Mouse (Mus musculus) bone marrow macrophage, adult 2 months (primary cell): ENCODE data around the gene Mrps23. TPM values are rescaled to one million over a fixed set of nuclear protein-coding genes. Genes with fewer than 3 reads are reported as not detected.
A peak's percentile ranks its signal among the peaks of the same experiment; 100 is the strongest.

Experiments used
- H3K27ac ChIP-seq: 2 replicates; pipeline ENCODE4 v1.5.1; 2012; ENCODE audit warnings: low read depth, low read length; ENCODE audit not compliant: insufficient read depth
- H3K4me1 ChIP-seq: 2 replicates; pipeline ENCODE4 v1.6.1; 2012; ENCODE audit warnings: low read length; ENCODE audit not compliant: control insufficient read depth, insufficient read depth
- H3K4me3 ChIP-seq: 2 replicates; pipeline ENCODE4 v1.5.1; 2012; ENCODE audit warnings: mild to moderate bottlenecking, low read length, moderate library complexity; ENCODE audit not compliant: insufficient read depth
- CTCF ChIP-seq: IDR thresholded peaks from 2 replicates; pipeline ENCODE4 v1.5.1; 2012; ENCODE audit warnings: low read depth, mild to moderate bottlenecking, low read length, moderate library complexity
- POLR2A ChIP-seq: IDR thresholded peaks from 2 replicates; pipeline ENCODE4 v1.6.1; 2012; ENCODE audit warnings: mild to moderate bottlenecking, low read depth, low read length, borderline replicate concordance
- polyA plus RNA-seq: library from polyadenylated mRNA; stranded (reverse); fragments of >200 nt; gene quantifications from 2 replicates; pipeline ENCODE4 v1.2.4, GENCODE M21; 2012; ENCODE audit not compliant: missing spikeins, insufficient read depth, insufficient read length

Mrps23 gene
- polyA plus RNA-seq, 1 experiment, result 60.4 TPM

- peaks cover 12% of the 10 kb centered on the region for H3K4me1 ChIP-seq
- H3K27ac ChIP-seq, result no peak overlapping the region
- no peak overlapping the region for H3K4me3 ChIP-seq
- TF ChIP-seq POLR2A (no peak), CTCF (no peak)
These were observed 36.1 kb downstream of the Mrps23 start for GRCm38 (mm10) chr11:88240275-88240674.

GRCm38 (mm10) chr11:88240736-88241353, 36.7 kb downstream of the Mrps23 start:
- TF ChIP-seq CTCF (no peak), POLR2A (no peak)
- H3K4me3 ChIP-seq, result no peak overlapping the region
- H3K4me1 ChIP-seq, result peaks cover 7% of the 10 kb centered on the region
- H3K27ac ChIP-seq, result no peak overlapping the region

GRCm38 (mm10) chr11:88241468-88242301, 37.5 kb downstream of the Mrps23 start:
- H3K27ac ChIP-seq, result no peak overlapping the region
- H3K4me3 ChIP-seq, result no peak overlapping the region
- no peak for TF ChIP-seq POLR2A
- no peak for TF ChIP-seq CTCF
- H3K4me1 ChIP-seq, result 0 out of 2 replicates have a peak, but pooled peaks cover 3% of the 10 kb centered on the region

GRCm38 (mm10) chr11:88245581-88246170, 41.5 kb downstream of the Mrps23 start:
- TF ChIP-seq CTCF, result no peak
- TF ChIP-seq POLR2A, result no peak
- Histone ChIP-seq H3K27ac (no peak overlapping the region), H3K4me3 (no peak overlapping the region), H3K4me1 (0 out of 2 replicates have a peak, but pooled peaks cover 3% of the 10 kb centered on the region)

GRCm38 (mm10) chr11:88248636-88249035, 44.4 kb downstream of the Mrps23 start:
- no peak overlapping the region for H3K4me3 ChIP-seq
- no peak for TF ChIP-seq POLR2A
- H3K27ac ChIP-seq, result no peak overlapping the region
- peaks cover 7% of the 10 kb centered on the region for H3K4me1 ChIP-seq

GRCm38 (mm10) chr11:88250568-88250967, 46.4 kb downstream of the Mrps23 start:
- no peak overlapping the region for H3K27ac ChIP-seq
- TF ChIP-seq POLR2A (no peak), CTCF (no peak)

GRCm38 (mm10) chr11:88251295-88251694, 47.1 kb downstream of the Mrps23 start:
- no peak overlapping the region for H3K27ac ChIP-seq
- peaks cover 7% of the 10 kb centered on the region for H3K4me1 ChIP-seq
- no peak for TF ChIP-seq CTCF
- TF ChIP-seq POLR2A, result no peak
- no peak overlapping the region for H3K4me3 ChIP-seq

More at GRCm38 (mm10) chr11:88250568-88250967, 46.4 kb downstream of the Mrps23 start:
- Histone ChIP-seq H3K4me1 (peaks cover 7% of the 10 kb centered on the region), H3K4me3 (no peak overlapping the region)

- H3K27ac ChIP-seq, result no peak overlapping the region
These were observed 48.0 kb downstream of the Mrps23 start for GRCm38 (mm10) chr11:88251972-88252766.

GRCm38 (mm10) chr11:88252767-88253513, 48.8 kb downstream of the Mrps23 start:
- Histone ChIP-seq H3K27ac (no peak overlapping the region), H3K4me3 (no peak overlapping the region), H3K4me1 (peaks cover 7% of the 10 kb centered on the region)
- no peak for TF ChIP-seq CTCF
- no peak for TF ChIP-seq POLR2A

More at GRCm38 (mm10) chr11:88251972-88252766, 48.0 kb downstream of the Mrps23 start:
- H3K4me1 ChIP-seq, result peaks cover 7% of the 10 kb centered on the region
- H3K4me3 ChIP-seq, result no peak overlapping the region
- TF ChIP-seq POLR2A (no peak), CTCF (peak; percentile 93)
